Mouse (Mus musculus): ENCODE measurements around the gene Ifi47.

The Ifi47 gene

DNA sequence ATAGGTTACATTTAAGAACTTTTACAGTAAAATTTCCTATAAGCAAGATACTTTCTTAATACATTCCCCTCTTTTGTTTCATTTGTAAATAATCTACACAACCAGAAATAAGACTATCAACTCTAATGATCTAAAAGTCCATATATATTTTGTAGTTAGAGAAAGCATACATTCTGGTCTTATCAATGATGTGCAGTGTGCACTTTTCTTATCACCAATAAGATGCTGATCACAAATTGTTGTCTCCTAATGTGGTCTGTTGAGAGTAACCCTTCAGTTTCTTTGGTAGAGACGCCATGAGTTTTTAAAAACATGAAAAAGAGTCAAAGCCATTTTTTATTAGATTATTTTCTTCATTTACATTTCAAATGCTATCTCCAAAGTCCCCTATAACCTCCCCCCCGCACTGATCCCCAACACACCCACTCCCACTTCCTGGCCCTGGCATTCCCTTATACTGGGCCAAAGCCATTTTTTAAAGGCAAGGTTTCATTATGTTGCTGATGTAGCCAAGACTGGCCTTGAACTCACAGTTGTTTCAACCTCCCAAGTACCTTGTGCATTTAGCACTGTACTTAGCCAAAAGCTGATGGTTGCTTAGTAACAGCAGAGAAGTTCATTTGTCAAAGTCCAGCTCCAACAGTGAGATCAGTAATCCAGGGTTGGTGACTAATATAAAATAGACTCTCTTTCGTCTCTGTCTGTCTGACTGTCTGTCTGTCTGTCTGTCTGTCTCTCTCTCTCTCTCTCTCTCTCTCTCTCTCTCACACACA is 13.5 kb downstream of the Ifi47 start:
- CTCF ChIA-PET = no interaction called here

- CTCF ChIA-PET = no interaction called here
Measured at GRCm38 (mm10) chr11:49090551-49090950, 14.2 kb downstream of the Ifi47 start.

GRCm38 (mm10) chr11:49091171-49091570 is 14.8 kb downstream of the Ifi47 start:
- CTCF ChIA-PET = interaction anchor here (1.1 kb wide), 1 partner anchor 10 kb away, joined by 3 read pairs; no protein-coding TSS in a partner anchor

- CTCF ChIA-PET = interaction anchor here (0.8 to 1.1 kb wide), 3 partner anchors 9 to 222 kb away, joined by 3 to 10 read pairs (median 3); no protein-coding TSS in a partner anchor
Measured at GRCm38 (mm10) chr11:49092053-49092586, 15.7 kb downstream of the Ifi47 start.

- CTCF ChIA-PET = interaction anchor here (0.6 to 1.0 kb wide), 3 partner anchors 10 to 223 kb away, joined by 3 to 10 read pairs (median 5); no protein-coding TSS in a partner anchor
Measured at GRCm38 (mm10) chr11:49092786-49093185, 16.4 kb downstream of the Ifi47 start.

GRCm38 (mm10) chr11:49093861-49094660 is 17.7 kb downstream of the Ifi47 start:
- CTCF ChIA-PET = interaction anchor here (0.7 kb wide), 1 partner anchor 101 kb away, joined by 3 read pairs; no protein-coding TSS in a partner anchor

- CTCF ChIA-PET = no interaction called here
Measured at GRCm38 (mm10) chr11:49095367-49095766, 19.0 kb downstream of the Ifi47 start.

DNA sequence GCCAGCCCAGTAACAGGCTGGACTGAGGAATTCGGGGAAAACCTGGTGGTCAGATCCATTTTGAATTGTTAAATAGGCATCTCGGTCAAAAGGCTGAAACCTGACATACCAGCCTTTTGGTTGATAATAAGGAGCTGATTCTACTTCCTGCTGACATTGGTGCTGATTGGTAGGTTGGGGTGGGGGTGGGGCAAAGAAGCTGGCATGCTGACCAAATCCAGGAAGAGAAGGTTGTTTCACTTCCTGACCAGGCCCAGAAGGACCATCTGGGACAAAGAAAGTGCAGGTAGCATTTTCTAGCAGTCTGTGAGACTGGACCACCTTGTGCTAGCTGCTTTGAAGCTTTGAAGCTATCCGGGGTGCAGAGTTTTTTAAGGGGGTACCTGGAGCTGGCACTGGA is 24.0 kb downstream of the Ifi47 start:
- CTCF ChIA-PET = interaction anchor here (0.8 kb wide), 1 partner anchor 9 kb away, joined by 3 read pairs; no protein-coding TSS in a partner anchor

DNA sequence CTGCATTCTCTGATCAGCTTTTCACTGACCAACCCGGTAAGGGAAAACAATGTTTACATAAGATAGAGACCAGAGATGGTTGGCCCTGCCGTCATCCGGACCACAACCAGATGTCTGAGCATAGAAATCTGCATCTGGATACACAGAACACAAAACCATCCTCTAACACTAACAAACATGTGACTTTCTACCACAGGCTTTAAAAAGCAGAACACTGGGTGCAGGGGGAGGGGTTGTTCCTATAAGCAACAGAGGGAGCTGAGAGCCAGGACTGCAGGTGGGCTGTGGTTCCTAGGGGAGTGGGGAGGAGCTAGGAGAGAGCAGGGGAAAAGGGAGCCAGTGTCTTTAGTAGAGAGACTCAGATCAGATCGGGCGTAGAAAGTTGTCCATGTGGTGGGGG is 25.1 kb downstream of the Ifi47 start:
- CTCF ChIA-PET = interaction anchor here (0.8 kb wide), 1 partner anchor 10 kb away, joined by 3 read pairs; no protein-coding TSS in a partner anchor

GRCm38 (mm10) chr11:49103047-49103693 is 26.8 kb downstream of the Ifi47 start:
- CTCF ChIA-PET = interaction anchor here (1.4 kb wide), 1 partner anchor 228 kb away, joined by 8 read pairs; no protein-coding TSS in a partner anchor

DNA sequence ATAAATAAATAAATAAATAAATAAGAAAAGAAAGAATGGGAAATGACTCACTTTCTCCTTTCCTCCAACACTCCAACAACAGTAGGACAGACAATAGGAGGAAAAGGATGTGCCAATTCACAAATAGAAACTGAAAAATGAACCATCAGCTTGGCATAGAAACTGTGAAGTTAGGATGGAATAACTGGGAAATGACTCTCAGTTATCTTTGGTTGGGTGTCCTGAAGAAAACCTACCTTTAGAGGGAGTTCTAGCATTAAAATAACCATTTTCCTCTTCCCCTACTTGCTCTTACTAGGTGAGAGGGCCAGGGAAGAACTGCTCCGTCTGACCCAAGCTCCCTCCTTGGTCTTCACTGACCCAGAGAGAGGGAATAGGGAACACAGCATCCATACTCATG is 29.4 kb downstream of the Ifi47 start:
- CTCF ChIA-PET = interaction anchor here (0.7 kb wide), 1 partner anchor 9 kb away, joined by 3 read pairs; no protein-coding TSS in a partner anchor

- CTCF ChIA-PET = interaction anchor here (0.6 to 1.0 kb wide), 6 partner anchors 9 to 336 kb away, joined by 3 to 14 read pairs (median 12); no protein-coding TSS in a partner anchor
Measured at GRCm38 (mm10) chr11:49107650-49108537, 31.5 kb downstream of the Ifi47 start.

GRCm38 (mm10) chr11:49108833-49109232 is 32.4 kb downstream of the Ifi47 start:
- CTCF ChIA-PET = interaction anchor here (0.5 to 1.0 kb wide), 3 partner anchors 320 to 1266 kb away, joined by 8 to 12 read pairs (median 12); no protein-coding TSS in a partner anchor

DNA sequence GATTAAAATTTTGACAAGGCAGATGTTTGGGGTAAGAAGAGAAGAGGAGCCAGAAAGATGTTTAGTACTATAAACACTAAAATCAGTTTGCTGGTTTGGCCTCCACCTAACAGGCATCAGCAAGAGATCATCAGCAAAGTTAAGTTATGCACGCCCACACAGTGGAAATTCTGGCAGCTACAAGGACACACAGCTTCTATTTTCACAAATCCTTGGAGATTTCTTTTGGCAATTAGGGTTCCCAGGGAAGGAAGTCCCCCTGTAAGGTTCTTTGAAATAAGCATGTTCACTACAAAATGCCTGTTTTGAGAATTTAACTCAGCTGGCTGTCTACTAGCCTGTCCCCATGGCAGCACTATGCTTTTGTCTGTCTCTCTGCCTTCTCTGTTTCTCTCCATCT is 34.6 kb downstream of the Ifi47 start:
- CTCF ChIA-PET = no interaction called here

- CTCF ChIA-PET = interaction anchor here (0.6 kb wide), 1 partner anchor 255 kb away, joined by 4 read pairs; no protein-coding TSS in a partner anchor
Measured at GRCm38 (mm10) chr11:49112624-49113219, 36.3 kb downstream of the Ifi47 start.

DNA sequence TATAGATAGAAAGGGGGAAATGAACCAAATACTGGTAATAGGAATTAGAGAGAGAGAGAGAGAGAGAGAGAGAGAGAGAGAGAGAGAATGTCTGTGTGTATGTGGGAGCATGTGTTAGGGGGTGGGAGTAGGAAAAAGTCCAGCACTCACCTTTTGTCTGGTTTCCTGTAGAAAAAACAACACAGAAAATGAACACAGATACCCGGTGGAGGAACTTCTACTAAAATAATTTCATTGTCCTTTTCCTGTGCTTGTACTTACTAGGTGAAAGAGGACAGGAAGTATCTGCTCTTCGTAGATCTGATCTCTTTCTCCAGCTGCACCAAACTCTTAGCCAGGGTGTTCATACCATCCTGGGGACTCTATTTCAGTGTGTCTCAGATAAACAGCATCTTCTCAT is 37.8 kb downstream of the Ifi47 start:
- CTCF ChIA-PET = no interaction called here

GRCm38 (mm10) chr11:49114774-49115173 is 38.4 kb downstream of the Ifi47 start, which contains the start of gene Olfr1396:
Gene Olfr1396, minus strand, starts transcription at chr11:49114874.
- CTCF ChIA-PET = no interaction called here

DNA sequence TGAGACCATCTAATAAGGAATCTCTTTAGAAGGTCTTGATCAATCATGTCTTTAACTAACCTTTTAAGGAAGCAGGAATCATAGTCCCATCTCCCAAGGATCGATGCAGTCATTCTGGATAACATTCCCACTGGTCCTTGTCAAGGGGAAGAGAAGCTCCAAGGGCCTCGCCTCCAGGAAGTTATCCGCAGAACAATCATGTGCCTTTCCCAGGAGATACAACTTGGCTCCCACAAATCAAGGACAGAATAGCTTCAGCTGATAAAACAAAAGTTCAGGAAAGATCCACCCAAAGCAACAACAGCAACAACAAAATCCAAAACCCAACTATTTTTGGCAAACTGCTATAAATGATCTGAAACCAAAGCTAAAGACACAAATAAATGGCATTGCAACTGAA is 43.2 kb downstream of the Ifi47 start:
- CTCF ChIA-PET = interaction anchor here (1.0 kb wide), 1 partner anchor 345 kb away, joined by 7 read pairs; no protein-coding TSS in a partner anchor

DNA sequence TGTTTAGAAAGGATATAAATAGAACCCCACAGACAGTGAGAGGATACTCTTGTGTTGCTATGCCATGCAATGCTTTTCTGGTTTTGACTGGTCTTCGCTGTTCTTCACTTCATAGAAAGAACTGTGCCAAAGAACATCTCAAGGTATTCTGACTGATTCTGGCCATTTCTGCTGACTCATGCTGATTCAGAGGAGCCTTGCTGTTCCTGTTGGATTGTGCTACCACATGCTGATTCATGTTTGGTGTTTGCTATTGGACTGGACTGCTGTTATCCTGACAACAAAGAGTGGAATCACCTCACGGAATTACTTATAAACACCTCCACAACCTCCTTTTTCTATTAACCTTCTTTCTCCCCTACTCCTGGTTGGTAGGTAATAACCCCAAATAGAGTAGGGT is 47.8 kb downstream of the Ifi47 start:
- CTCF ChIA-PET = no interaction called here

DNA sequence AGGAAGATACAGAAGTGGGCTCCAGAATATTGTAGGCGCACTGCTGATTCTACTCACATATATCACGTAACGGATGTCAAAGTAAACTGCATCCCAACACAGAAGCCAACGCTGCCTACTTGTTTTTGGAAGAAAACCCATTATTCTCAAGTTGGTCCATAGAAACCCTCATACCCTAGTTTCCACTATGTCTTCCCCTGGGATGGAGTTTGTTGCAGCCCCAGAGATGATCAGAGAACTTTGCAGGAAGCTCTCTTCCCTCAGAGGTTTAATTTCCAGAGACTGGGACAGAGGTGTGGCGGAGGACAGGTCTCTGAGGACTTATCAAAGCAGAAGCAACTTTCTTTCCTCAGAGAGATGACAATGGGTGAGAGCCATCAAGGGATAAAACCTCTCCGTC is 65.6 kb downstream of the Ifi47 start, which contains the start of gene Olfr1395:
TSS of gene Olfr1395 (plus strand) at position 301 of the 400 bp plus-strand sequence.
- CTCF ChIA-PET = no interaction called here
